Mouse (Mus musculus) embryonic facial prominence, embryonic 15.5 days (tissue): ENCODE measurements at regions not wholly inside any gene's neighbourhood (a gene's known extent, or its start where the extent isn't known, plus 50 kb on each side); places are given as distances from the start of the nearest gene placed in this dataset.

Source experiments
- ATAC-seq: fragments of 200-750 bp; cut with Nextera tagmentation; 2 replicates; pipeline ENCODE4 v1.8.0; 2017; ENCODE audit warnings: low read depth, moderate TSS enrichment; ENCODE audit not compliant: insufficient number of reproducible peaks, low FRiP score, low TSS enrichment
- H3K27ac ChIP-seq: fragments of 300-500 bp; sonication (generic); replicated peaks from 2 replicates; pipeline ENCODE4 v1.5.1; 2015; ENCODE audit warnings: mild to moderate bottlenecking, inconsistent platforms
- H3K27me3 ChIP-seq: fragments of 300-500 bp; sonication (generic); 2 replicates; pipeline ENCODE4 v1.6.1; 2015; ENCODE audit warnings: inconsistent platforms
- H3K36me3 ChIP-seq: fragments of 300-500 bp; sonication (generic); 2 replicates; pipeline ENCODE4 v1.6.1; 2015; ENCODE audit warnings: mild to moderate bottlenecking, inconsistent platforms
- H3K4me1 ChIP-seq: fragments of 300-500 bp; sonication (generic); 2 replicates; pipeline ENCODE4 v1.6.1; 2015; ENCODE audit warnings: inconsistent platforms
- H3K4me2 ChIP-seq: fragments of 300-500 bp; sonication (generic); replicated peaks from 2 replicates; pipeline ENCODE4 v1.6.1; 2015; ENCODE audit warnings: mild to moderate bottlenecking, inconsistent platforms
- H3K4me3 ChIP-seq: fragments of 300-500 bp; sonication (generic); replicated peaks from 2 replicates; pipeline ENCODE4 v1.5.1; 2015; ENCODE audit warnings: mild to moderate bottlenecking, inconsistent platforms
- H3K9ac ChIP-seq: fragments of 300-500 bp; sonication (generic); 2 replicates; pipeline ENCODE4 v1.6.1; 2015; ENCODE audit warnings: inconsistent platforms
- H3K9me3 ChIP-seq: fragments of 300-500 bp; sonication (generic); replicated peaks from 2 replicates; pipeline ENCODE4 v1.6.1; 2016; ENCODE audit warnings: inconsistent platforms
- WGBS: fragments of 180-500 bp; shearing (Covaris S2); methylation state at CpG from one replicate; pipeline ENCODE4 v1.1.7; 2015; 5-methylcytosine and 5-hydroxymethylcytosine counted together

DNA sequence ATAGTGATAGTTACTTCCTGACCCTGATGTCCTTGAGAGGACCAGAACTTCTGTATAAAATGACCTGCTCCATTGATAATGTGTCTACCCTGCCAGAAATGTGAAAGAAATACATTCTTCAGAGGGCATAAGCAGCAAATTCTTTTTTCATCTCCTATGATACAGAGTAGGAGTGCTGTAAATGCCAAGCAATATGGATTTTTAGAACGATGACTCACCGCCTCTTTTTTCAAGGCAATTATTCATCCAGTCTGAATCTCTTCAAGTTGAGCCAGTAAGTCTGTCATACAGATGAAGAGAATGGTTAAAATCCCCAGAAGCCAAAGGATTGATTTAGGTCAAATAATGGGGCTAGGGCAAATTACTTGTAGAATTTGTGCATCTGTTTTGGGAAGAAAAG is 225.4 kb upstream of the Rps6ka3 start:
- Histone ChIP-seq H3K4me3 (no peak overlapping the region), H3K9ac (no peak overlapping the region), H3K27ac (no peak overlapping the region), H3K9me3 (no peaks in the 10 kb centered on the region), H3K36me3 (no peaks in the 10 kb centered on the region), H3K4me1 (no peaks in the 10 kb centered on the region), H3K4me2 (no peak overlapping the region), H3K27me3 (0 out of 2 replicates have a peak, but pooled peaks cover 4% of the 10 kb centered on the region)
- WGBS, result 74% methylated on average over 2 of the region's 2 CpGs
- ATAC-seq, result no peak

DNA sequence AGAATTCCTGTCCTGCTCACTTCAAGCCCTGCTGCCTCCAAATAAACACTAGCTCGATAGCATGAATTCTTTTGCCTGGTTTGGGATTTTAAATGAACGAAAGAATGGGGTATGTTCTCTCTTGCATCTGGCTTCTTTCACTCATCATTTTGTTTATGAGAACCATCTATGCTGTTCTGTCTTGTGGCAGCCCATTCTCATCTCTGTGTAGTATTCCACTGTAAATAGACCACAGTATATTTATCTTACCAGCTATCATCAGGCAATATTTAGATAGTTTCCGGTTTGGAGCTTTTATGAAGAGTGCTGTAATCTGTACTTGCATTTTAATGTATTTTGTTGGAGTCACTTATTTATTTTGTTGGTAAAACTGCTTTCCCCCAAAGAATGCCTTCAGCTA is 222.4 kb upstream of the Rps6ka3 start:
- H3K27me3 ChIP-seq, result 0 out of 2 replicates have a peak, but pooled peaks cover 4% of the 10 kb centered on the region
- WGBS, result 51% methylated on average over 3 of the region's 3 CpGs
- H3K4me1 ChIP-seq, result no peaks in the 10 kb centered on the region
- no peaks in the 10 kb centered on the region for H3K9me3 ChIP-seq
- H3K27ac ChIP-seq, result no peak overlapping the region
- no peak overlapping the region for H3K4me3 ChIP-seq
- no peak overlapping the region for H3K4me2 ChIP-seq
- ATAC-seq, result no peak
- no peak overlapping the region for H3K9ac ChIP-seq
- no peaks in the 10 kb centered on the region for H3K36me3 ChIP-seq

DNA sequence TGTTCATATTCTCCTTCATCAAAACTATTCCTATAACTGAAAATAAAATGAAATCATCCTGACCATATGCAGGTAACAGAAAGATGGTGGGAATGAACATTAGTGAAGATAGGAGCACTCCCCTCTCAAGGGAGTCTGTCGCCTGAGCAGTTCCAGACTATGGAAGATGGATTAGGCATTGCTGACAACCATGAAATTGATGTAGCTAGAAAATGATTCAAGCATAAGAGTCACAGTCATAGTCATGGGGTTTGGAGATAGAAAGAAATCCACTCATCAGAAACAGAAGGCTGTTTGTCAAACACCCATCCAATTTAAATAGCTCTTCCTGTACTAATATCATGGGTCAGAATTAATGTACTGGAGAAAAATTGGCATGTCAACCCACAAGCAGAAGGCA is 191.2 kb upstream of the Rps6ka3 start:
- WGBS, result 68% methylated on average over 1 of the region's 1 CpGs
- ATAC-seq, result no peak
- H3K36me3 ChIP-seq, result no peaks in the 10 kb centered on the region

DNA sequence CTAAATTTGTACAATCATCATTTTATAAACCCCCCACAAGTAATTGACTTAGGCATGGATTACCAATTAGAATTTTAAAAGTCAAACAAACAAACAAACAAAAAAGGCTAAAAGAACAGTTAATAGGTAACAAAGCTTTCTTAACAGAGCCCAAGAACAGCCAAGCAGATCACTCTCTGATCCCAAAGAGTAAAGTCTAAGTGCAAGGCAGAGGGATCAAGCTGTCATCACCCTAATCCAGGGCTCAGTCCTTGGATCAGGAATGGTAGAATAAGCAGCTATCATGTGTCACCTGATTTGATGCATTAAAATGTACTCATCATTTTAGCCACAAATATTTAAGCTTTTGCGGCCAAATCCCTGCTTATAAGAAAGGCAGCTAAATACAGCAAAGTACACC is 183.8 kb upstream of the Rps6ka3 start:
- Histone ChIP-seq H3K27ac (no peak overlapping the region), H3K9ac (no peak overlapping the region), H3K27me3 (no peaks in the 10 kb centered on the region; the same call in 1 of the 2 replicates), H3K36me3 (no peaks in the 10 kb centered on the region), H3K4me3 (no peak overlapping the region), H3K4me2 (no peak overlapping the region), H3K9me3 (no peaks in the 10 kb centered on the region), H3K4me1 (no peaks in the 10 kb centered on the region)
- 90% methylated on average over 1 of the region's 1 CpGs for WGBS
- ATAC-seq, result no peak

More for the DNA sequence above, 191.2 kb upstream of the Rps6ka3 start:
- Histone ChIP-seq H3K4me3 (no peak overlapping the region), H3K4me1 (no peaks in the 10 kb centered on the region), H3K9me3 (no peaks in the 10 kb centered on the region), H3K9ac (no peak overlapping the region), H3K4me2 (no peak overlapping the region), H3K27me3 (no peaks in the 10 kb centered on the region), H3K27ac (no peak overlapping the region)

DNA sequence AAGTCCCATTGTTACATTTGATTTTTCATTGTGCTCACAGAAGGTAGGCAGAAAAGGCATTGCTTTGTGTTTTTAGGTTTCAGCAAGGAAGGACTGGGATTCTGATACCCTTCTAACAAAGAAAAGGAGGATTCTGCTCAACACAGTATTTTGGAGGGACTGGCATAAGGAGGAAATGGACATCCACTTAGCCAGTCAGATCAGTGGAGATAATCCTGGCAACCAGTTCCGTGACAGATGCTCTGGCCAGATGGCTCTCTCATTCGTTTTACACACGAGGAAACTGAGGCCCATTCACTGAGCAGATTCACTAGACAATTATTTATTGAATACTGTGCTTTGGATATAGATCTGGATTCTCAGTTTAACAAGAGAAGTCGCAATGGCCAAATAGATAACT is 178.2 kb upstream of the Rps6ka3 start:
- H3K4me3 ChIP-seq, result no peak overlapping the region
- WGBS, result 75% methylated on average over 4 of the region's 4 CpGs
- no peak for ATAC-seq

DNA sequence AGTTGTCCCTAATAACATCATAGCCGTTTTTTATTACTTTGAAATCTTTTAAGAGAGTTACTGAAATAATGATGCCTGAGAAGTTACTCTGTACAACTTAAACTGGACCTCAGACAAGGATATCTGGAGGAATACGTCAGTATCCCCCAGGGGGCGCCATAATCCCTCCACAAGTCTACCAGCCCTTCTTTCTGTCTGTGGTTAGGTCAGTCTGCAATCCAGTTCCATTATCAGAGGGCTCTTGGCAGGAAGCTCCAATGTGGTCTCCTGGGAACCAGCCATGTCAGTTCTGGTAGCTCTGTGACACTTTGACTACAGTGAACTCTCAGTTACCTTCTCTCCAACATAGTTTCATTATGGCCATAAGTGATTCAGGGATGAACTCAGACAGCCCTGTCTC is 166.7 kb upstream of the Rps6ka3 start:
- Histone ChIP-seq H3K4me1 (no peaks in the 10 kb centered on the region), H3K9ac (no peak overlapping the region), H3K9me3 (no peaks in the 10 kb centered on the region), H3K36me3 (no peaks in the 10 kb centered on the region), H3K4me3 (no peak overlapping the region), H3K4me2 (no peak overlapping the region), H3K27me3 (no peaks in the 10 kb centered on the region), H3K27ac (no peak overlapping the region)
- ATAC-seq, result no peak
- 15% methylated on average over 3 of the region's 3 CpGs for WGBS

More for the DNA sequence above, 178.2 kb upstream of the Rps6ka3 start:
- Histone ChIP-seq H3K27me3 (no peaks in the 10 kb centered on the region; the same call in 1 of the 2 replicates), H3K36me3 (no peaks in the 10 kb centered on the region), H3K9me3 (no peaks in the 10 kb centered on the region), H3K4me2 (no peak overlapping the region), H3K4me1 (no peaks in the 10 kb centered on the region), H3K9ac (no peak overlapping the region), H3K27ac (no peak overlapping the region)

DNA sequence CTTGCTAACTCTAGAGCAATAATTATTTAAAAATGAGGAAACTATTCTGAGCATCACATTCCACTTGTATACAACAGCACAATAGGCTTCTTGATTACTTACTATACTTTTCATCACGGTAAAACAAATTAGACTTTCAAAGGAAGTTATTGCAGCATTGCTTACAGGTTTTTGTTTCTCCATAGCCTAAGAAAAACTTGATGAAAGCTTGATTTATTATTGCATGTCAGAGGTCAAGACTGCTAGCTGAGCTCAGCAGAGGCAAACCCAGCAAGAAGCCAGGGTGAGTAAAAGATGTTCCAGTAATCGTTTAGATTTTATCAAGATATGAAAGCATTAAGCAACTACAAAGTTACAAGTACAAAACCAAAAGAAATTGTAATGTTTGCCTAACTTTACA is 162.2 kb upstream of the Rps6ka3 start:
- ATAC-seq, result no peak
- H3K36me3 ChIP-seq, result no peaks in the 10 kb centered on the region
- H3K4me2 ChIP-seq, result no peak overlapping the region
- H3K27me3 ChIP-seq, result no peaks in the 10 kb centered on the region
- no peaks in the 10 kb centered on the region for H3K4me1 ChIP-seq
- no peak overlapping the region for H3K4me3 ChIP-seq
- H3K9ac ChIP-seq, result no peak overlapping the region
- no peaks in the 10 kb centered on the region for H3K9me3 ChIP-seq
- H3K27ac ChIP-seq, result no peak overlapping the region
- WGBS, result 54% methylated on average over 2 of the region's 2 CpGs

DNA sequence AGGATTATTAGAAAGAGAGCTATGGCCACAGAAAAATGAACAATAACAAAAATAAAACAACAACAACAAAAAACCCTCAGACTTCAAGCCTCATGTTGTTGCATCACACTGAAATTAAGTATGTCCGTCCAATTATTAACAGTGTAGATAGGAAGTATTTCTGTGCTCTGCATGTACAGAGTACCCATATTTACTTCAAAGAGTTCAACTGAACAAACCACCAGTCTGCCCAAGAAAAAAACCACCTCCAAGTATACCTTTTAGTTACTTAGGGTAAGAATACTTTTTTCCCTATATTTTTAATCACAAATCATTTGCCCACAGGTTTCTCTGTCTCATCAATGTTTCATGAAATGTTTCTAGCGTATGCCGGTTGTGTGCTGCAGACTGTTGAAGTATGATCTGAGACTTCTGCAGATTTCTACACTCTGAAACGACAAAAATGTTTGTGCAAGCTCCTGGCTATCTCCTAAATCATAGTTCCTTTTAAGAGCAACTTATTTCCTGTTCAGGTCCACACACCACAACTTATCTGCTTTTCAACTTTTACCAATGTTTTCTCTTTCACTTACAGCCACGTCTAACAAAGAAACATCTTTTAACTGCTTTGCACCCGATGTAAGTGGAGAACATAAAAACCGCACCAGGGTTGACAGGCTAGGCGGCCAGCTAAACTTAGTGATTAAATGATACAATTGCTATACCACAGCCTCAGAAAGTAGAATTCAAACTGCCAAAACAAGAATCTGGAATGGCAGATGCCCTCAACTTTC is 154.2 kb upstream of the Rps6ka3 start:
- ATAC-seq, result no peak

DNA sequence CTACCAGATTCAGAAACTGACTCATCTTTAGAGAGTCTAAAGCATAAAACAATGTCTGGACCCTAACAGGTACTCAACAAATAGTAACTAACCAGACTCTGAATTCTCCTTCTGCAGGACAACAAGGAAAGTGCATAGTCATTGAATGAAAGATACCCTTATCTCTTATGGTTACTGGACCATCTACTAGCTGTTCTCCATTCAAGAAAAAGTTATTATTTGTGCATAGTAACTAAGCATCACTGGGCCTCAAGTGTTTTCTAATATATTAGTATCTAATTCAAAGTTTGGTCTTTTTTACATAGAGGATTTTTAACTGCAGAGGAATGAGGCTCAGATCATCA is 153.7 kb upstream of the Rps6ka3 start:
- no peak overlapping the region for H3K9ac ChIP-seq
- no peak overlapping the region for H3K27ac ChIP-seq
- ATAC-seq, result no peak
- no peaks in the 10 kb centered on the region for H3K9me3 ChIP-seq
- no peaks in the 10 kb centered on the region for H3K27me3 ChIP-seq
- no peaks in the 10 kb centered on the region for H3K4me1 ChIP-seq
- H3K36me3 ChIP-seq, result no peaks in the 10 kb centered on the region
- no peak overlapping the region for H3K4me2 ChIP-seq
- no peak overlapping the region for H3K4me3 ChIP-seq

More for the DNA sequence above, 154.2 kb upstream of the Rps6ka3 start:
- WGBS, result 67% methylated on average over 8 of the region's 8 CpGs
- no peak overlapping the region for H3K27ac ChIP-seq
- H3K4me1 ChIP-seq, result no peaks in the 10 kb centered on the region
- no peaks in the 10 kb centered on the region for H3K36me3 ChIP-seq
- H3K27me3 ChIP-seq, result no peaks in the 10 kb centered on the region
- no peak overlapping the region for H3K4me2 ChIP-seq
- H3K9ac ChIP-seq, result no peak overlapping the region
- no peak overlapping the region for H3K4me3 ChIP-seq
- H3K9me3 ChIP-seq, result no peaks in the 10 kb centered on the region

DNA sequence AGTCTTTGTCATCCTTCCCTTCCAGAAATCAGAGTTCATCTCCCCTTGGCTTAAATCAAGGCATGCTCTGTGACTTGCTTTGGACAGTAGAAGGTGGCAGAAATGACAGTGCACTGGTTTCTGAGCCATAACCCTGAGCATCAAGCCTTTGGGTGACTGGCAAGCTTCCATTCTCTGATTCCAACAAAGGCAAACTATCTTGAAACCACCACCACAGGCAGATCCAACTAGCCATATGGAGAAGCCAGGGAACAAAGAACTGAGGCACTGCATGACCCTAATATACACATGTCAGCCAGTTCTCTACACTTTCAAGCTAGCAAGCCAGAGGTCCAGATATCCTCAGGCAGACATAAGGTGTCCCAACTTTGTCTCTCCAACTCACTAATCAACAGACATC is 151.2 kb upstream of the Rps6ka3 start:
- Histone ChIP-seq H3K4me2 (no peak overlapping the region), H3K27ac (no peak overlapping the region), H3K9me3 (no peaks in the 10 kb centered on the region), H3K9ac (no peak overlapping the region), H3K4me3 (no peak overlapping the region), H3K36me3 (no peaks in the 10 kb centered on the region), H3K27me3 (no peaks in the 10 kb centered on the region), H3K4me1 (no peaks in the 10 kb centered on the region)
- no peak for ATAC-seq

DNA sequence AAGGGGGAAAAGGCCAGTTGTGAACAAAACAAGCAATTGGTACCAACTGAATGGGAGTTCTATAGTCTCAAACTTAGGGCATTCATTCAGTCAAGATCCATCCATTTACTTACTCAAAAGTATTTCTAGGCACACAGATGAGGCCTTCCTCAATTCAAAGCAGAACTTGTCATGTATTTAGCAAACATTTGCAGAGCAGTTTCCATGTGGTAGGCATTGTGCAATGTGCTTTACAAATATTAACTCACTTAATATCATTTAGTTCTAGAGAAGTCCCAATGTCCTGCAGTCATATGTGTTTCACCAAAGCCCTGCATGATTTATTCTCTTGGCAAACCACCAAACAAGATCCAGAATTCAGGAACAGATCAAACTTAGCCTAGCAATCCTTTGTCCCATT is 148.8 kb upstream of the Rps6ka3 start:
- no peak overlapping the region for H3K9ac ChIP-seq
- no peaks in the 10 kb centered on the region for H3K9me3 ChIP-seq
- no peaks in the 10 kb centered on the region; the same call in 1 of the 2 replicates for H3K27me3 ChIP-seq
- no peak overlapping the region for H3K4me3 ChIP-seq
- ATAC-seq, result no peak
- no peak overlapping the region for H3K27ac ChIP-seq
- H3K36me3 ChIP-seq, result no peaks in the 10 kb centered on the region
- no peak overlapping the region for H3K4me2 ChIP-seq
- no peaks in the 10 kb centered on the region for H3K4me1 ChIP-seq

DNA sequence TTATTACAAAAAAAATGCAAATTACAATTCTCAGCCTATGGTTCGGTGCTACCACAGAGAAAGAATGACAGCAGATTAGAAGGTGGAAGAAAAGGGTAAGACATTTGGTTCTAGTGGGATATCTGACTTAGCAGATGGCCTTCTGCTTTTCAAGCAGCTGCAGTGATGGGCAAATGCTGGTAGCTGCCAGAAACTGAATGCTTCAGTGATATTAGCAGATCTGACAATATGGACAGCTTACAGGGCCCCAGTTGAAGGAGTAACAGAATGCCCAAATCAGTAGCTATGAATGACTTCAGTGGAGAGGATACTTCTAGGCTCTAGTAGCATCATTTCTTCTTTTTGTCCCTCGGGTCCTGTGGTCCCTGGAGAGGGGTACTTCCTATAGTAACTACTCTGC is 143.9 kb upstream of the Rps6ka3 start:
- ATAC-seq, result no peak

More for the DNA sequence above, 143.9 kb upstream of the Rps6ka3 start:
- Histone ChIP-seq H3K9me3 (no peaks in the 10 kb centered on the region), H3K4me1 (no peaks in the 10 kb centered on the region), H3K4me2 (no peak overlapping the region), H3K36me3 (no peaks in the 10 kb centered on the region), H3K27me3 (no peaks in the 10 kb centered on the region; the same call in 1 of the 2 replicates), H3K27ac (no peak overlapping the region), H3K9ac (no peak overlapping the region), H3K4me3 (no peak overlapping the region)
- 74% methylated on average over 2 of the region's 2 CpGs for WGBS
